Mouse (Mus musculus) hindbrain, embryonic 15.5 days (tissue): ENCODE data around the gene Mapkbp1. TPM values are rescaled to one million over a fixed set of nuclear protein-coding genes. Genes with fewer than 3 reads are reported as not detected.
A peak's percentile ranks its signal among the peaks of the same experiment; 100 is the strongest.

ENCODE experiments used
- ATAC-seq: fragments of 200-750 bp; cut with Nextera tagmentation; 2 replicates; pipeline ENCODE4 v1.8.0; 2017; ENCODE audit warnings: low read depth, moderate number of reproducible peaks, moderate TSS enrichment; ENCODE audit not compliant: low FRiP score
- H3K27ac ChIP-seq: fragments of 300-500 bp; sonication (generic); replicated peaks from 2 replicates; pipeline ENCODE4 v1.5.1; 2015; ENCODE audit warnings: mild to moderate bottlenecking, inconsistent platforms
- H3K27me3 ChIP-seq: fragments of 300-500 bp; sonication (generic); 2 replicates; pipeline ENCODE4 v1.6.1; 2015; ENCODE audit warnings: control low read depth, inconsistent platforms
- H3K36me3 ChIP-seq: fragments of 300-500 bp; sonication (generic); 2 replicates; pipeline ENCODE4 v1.6.1; 2015; ENCODE audit warnings: control low read depth, inconsistent platforms
- H3K4me1 ChIP-seq: fragments of 300-500 bp; sonication (generic); replicated peaks from 2 replicates; pipeline ENCODE4 v1.6.1; 2015; ENCODE audit warnings: control low read depth, inconsistent platforms
- H3K4me2 ChIP-seq: fragments of 300-500 bp; sonication (generic); 2 replicates; pipeline ENCODE4 v1.6.1; 2015; ENCODE audit warnings: moderate library complexity, mild to moderate bottlenecking, inconsistent platforms
- H3K4me3 ChIP-seq: fragments of 300-500 bp; sonication (generic); 2 replicates; pipeline ENCODE4 v1.5.1; 2015; ENCODE audit warnings: mild to moderate bottlenecking, inconsistent platforms
- H3K9ac ChIP-seq: fragments of 300-500 bp; sonication (generic); 2 replicates; pipeline ENCODE4 v1.6.1; 2015; ENCODE audit warnings: inconsistent platforms
- H3K9me3 ChIP-seq: fragments of 300-500 bp; sonication (generic); 2 replicates; pipeline ENCODE4 v1.6.1; 2016; ENCODE audit warnings: control low read depth, inconsistent platforms
- WGBS: fragments of 180-500 bp; shearing (Covaris S2); methylation state at CpG from one replicate; pipeline ENCODE4 v1.1.7; 2015; 5-methylcytosine and 5-hydroxymethylcytosine counted together
- polyA plus RNA-seq: library from polyadenylated mRNA; unstranded; fragments of >200 nt; fragmentation: Nextera tagmentation; extraction: Ambion mirVana; gene quantifications from 2 replicates; pipeline ENCODE4 v1.2.1, GENCODE M21; 2015

Mapkbp1 gene
- 7.2 and 9.8 TPM in 2 replicates for polyA plus RNA-seq

DNA sequence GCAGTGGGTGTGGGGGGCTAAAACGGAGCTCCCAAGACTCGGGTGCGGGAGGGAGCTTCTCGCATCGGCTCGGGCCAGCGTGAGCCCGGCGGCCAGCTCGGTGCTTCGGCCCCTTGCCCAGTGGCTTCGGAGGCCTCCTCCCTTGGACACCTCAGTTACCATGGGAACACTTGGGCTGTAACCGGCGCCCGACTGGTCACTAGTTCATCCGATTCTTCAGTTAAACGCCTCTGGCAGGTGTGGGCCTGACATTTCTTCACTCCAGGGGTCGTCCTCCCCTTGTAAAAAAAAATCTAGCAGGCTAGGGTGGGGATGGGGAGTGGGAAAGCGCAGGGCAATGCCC is at the start of gene Mapkbp1:
Mapkbp1 (plus strand) TSS at position 163 of the 343 bp plus-strand sequence.
- peaks cover 34% of the 10 kb centered on the region for H3K4me1 ChIP-seq
- ATAC-seq, result peak; percentile 86
- H3K27me3 ChIP-seq, result no peaks in the 10 kb centered on the region
- no peaks in the 10 kb centered on the region for H3K9me3 ChIP-seq
- H3K27ac ChIP-seq, result peak within 1 kb of the TSS; percentile 72
- peak within 1 kb of the TSS; percentile 73 for H3K4me3 ChIP-seq
- H3K9ac ChIP-seq, result peak within 1 kb of the TSS; percentile 73
- under 1% methylated on average over 19 of the region's 19 CpGs for WGBS
- H3K36me3 ChIP-seq, result 0 out of 2 replicates have a peak, but pooled peaks cover 5% of the 10 kb centered on the region
- peak within 1 kb of the TSS; percentile 60 for H3K4me2 ChIP-seq

DNA sequence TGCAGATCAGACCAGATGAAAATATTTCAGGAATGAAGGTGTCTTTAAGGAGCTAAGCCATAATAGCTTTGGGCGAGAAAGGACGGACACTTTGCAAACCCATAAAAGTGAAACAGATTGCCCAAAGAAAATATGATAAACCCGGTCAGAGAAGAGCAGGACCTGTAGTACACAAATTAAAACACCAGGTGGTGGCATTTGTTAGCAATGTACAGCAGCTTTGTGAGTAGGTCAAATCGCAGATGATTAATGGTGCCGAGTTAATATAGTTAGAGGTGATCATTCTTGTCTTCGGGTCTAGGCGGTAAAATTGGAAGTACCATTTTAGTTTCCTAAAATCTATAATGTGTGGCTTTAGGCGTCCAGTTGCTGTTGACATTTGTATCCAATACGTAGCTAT is 1.9 kb upstream of the Mapkbp1 start:
- Histone ChIP-seq H3K27ac (no peak overlapping the region), H3K36me3 (0 out of 2 replicates have a peak, but pooled peaks cover 5% of the 10 kb centered on the region), H3K4me2 (no peak overlapping the region), H3K4me1 (peaks cover 30% of the 10 kb centered on the region), H3K27me3 (no peaks in the 10 kb centered on the region), H3K9ac (no peak overlapping the region), H3K4me3 (no peak overlapping the region), H3K9me3 (no peaks in the 10 kb centered on the region)
- 53% methylated on average over 9 of the region's 9 CpGs for WGBS
- ATAC-seq, result no peak

DNA sequence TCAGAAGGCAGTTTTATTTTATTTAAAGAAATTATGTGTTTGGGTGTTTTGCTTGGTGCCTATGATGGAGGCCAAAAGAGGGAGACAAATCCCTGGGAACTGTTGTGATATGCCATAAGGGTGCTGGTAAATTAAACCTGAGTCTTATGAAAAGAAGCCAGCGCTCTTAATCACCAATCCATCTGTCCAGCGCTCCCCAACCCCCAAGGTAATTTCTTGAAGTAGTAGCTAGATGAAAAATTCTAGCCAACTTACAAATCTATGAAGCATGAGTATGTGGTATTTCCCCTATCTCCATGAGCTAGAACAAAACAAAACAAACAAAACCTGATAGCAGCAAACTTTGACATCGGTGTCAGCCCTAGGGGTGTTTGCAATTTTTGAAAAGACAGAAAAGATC is 1.2 kb upstream of the Mapkbp1 start:
- ATAC-seq, result no peak
- WGBS, result 74% methylated on average over 3 of the region's 3 CpGs
- Histone ChIP-seq H3K9ac (no peak overlapping the region), H3K4me2 (peak overlapping the region; percentile 60), H3K27me3 (no peaks in the 10 kb centered on the region), H3K4me1 (peaks cover 34% of the 10 kb centered on the region), H3K4me3 (peak overlapping the region; percentile 73), H3K9me3 (no peaks in the 10 kb centered on the region), H3K27ac (peak overlapping the region; percentile 63), H3K36me3 (0 out of 2 replicates have a peak, but pooled peaks cover 5% of the 10 kb centered on the region)

DNA sequence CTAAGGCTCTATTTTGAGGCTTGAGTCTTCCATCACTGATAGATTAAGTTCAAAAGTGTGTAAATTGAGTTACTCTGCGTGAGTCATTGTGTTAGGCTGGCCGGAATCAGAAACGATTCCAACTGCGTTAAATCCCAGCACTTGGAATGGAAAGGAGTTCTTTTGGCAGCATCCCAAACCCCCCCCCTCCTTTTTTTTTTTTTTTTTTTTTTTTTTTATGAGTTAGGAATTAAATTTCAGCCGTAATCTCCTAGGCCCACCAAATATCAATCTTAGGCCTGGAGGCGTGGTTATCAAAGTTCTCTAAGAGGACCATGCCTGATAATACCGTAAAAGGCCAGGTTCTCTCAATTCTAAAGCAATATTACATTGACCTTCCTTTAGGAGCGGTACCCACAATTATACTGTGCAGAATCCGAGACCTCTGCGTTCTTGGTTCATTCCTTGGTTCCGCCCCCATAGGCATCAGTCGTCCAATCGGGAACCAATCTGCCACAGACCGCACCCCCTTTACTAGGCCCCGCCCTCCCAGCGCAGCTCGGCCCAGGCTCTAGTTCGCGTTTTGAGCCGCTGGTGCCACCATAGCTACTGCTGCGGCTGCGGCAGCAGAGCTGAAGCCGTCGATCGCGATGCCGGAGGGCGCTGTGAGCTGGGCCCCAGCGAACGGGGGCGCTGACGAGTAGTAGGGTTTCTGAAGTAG is 512 bp upstream of the Mapkbp1 start:
- WGBS, result 2% methylated on average over 31 of the region's 32 CpGs
- Histone ChIP-seq H3K9me3 (no peaks in the 10 kb centered on the region), H3K4me1 (peaks cover 34% of the 10 kb centered on the region), H3K27ac (peak overlapping the region; percentile 72), H3K4me3 (peak overlapping the region; percentile 73), H3K27me3 (no peaks in the 10 kb centered on the region), H3K9ac (peak overlapping the region; percentile 73), H3K4me2 (peak overlapping the region; percentile 60), H3K36me3 (0 out of 2 replicates have a peak, but pooled peaks cover 5% of the 10 kb centered on the region)
- ATAC-seq, result peak; percentile 99

DNA sequence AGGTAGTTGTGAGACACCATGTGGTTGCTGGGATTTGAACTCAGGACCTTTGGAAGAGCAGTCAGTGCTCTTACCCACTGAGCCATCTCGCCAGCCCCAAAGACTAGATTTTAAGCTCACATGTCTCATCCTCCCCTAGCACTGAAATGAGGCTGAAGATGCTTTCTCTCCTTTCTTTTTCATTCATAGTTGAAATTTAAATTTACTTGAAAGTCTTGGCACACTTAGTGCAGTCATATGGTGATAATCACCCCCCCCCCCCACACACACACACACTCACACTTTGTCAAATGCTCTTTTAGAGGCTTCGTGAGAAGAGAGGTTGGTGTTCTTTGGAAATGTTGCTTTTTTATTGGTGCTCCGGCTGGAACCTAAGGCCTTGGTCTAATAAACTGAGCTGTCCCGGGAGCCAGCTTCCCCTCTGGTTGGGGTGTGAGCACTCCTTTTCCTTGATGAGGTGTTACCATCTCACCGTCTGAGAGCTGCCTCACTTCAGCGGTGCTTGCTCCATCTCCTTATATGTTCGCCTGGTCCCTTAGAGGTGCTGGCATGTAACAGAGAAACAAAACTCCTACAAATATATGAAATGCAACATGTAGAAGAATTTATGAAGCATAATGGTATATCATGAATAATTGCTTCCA is 8.0 kb downstream of the Mapkbp1 start:
- 90% methylated on average over 7 of the region's 7 CpGs for WGBS
- Histone ChIP-seq H3K36me3 (peaks cover 11% of the 10 kb centered on the region), H3K9ac (no peak overlapping the region), H3K4me1 (peaks cover 21% of the 10 kb centered on the region), H3K4me2 (no peak overlapping the region), H3K4me3 (no peak overlapping the region), H3K27me3 (no peaks in the 10 kb centered on the region), H3K9me3 (no peaks in the 10 kb centered on the region), H3K27ac (no peak overlapping the region)
- ATAC-seq, result no peak

DNA sequence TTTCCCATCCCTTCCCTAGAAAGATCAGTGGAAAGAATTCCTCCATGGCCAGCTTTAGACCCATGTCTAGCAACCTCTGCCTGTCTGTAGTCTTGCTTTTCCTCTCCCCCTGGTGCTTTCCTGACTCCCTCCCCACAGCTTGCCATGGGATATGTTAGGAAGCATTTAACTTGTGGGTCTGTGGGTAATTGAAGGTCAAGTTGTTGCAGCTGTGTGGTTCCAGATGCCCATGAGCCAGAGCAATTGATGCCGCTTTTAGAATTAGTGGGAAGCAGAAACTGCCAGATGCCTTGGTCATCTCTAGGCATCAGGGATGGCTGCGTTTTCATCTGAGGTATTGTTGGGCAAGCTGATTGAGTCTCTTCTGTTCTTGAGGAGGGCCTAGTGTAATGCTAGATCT is 9.1 kb downstream of the Mapkbp1 start:
- no peak overlapping the region for H3K4me2 ChIP-seq
- WGBS, result 82% methylated on average over 2 of the region's 2 CpGs
- H3K27ac ChIP-seq, result no peak overlapping the region
- H3K4me3 ChIP-seq, result no peak overlapping the region
- no peak overlapping the region for H3K9ac ChIP-seq
- peaks cover 17% of the 10 kb centered on the region for H3K4me1 ChIP-seq
- H3K9me3 ChIP-seq, result no peaks in the 10 kb centered on the region
- no peaks in the 10 kb centered on the region for H3K27me3 ChIP-seq
- peaks cover 11% of the 10 kb centered on the region for H3K36me3 ChIP-seq
- ATAC-seq, result no peak

DNA sequence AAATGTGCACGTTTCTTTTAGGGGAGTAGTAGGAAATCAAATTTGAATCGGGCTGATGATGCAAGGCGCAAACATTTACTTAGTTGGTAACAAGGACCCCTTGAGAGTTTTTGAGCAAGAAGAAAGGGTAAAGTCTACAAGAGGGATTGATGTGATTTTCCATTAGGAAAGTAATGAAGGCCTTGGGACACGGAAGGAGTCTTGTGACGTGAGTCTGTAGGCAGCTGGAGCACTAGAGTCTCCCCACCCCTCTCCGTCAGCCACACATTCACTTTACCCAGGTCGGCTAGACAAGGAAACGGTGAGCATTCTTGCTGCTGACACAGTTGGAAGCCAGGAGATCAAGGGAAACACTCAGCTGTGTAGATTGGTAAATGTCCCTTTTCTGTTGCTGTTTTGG is 13.4 kb downstream of the Mapkbp1 start:
- WGBS, result 63% methylated on average over 8 of the region's 8 CpGs

DNA sequence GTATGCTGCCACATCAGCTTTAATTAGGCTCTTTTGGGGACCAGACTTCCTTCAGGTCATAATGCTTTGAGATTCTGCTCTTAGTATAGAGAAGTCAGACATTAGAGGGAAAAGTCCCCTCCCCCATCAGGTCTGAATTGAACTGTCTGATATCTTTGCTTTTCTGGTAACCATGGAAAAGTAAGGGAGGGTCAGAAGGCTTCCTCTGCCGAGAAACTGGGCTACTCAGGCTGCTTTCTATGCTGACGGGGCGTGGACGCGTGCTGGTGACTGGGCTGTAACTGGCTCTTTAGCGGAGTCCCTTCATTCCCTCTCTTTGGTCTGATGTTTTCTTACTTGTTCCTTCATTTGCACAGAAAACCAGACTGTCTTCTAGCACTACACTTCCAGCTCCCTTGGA is 13.9 kb downstream of the Mapkbp1 start:
- 69% methylated on average over 6 of the region's 6 CpGs for WGBS
- H3K4me2 ChIP-seq, result no peak overlapping the region

More for the DNA sequence above, 13.4 kb downstream of the Mapkbp1 start:
- ATAC-seq, result no peak
- no peak overlapping the region for H3K9ac ChIP-seq
- H3K9me3 ChIP-seq, result no peaks in the 10 kb centered on the region
- H3K36me3 ChIP-seq, result peaks cover 11% of the 10 kb centered on the region
- H3K27ac ChIP-seq, result no peak overlapping the region
- no peaks in the 10 kb centered on the region; the same call in 1 of the 2 replicates for H3K4me1 ChIP-seq
- no peak overlapping the region for H3K4me3 ChIP-seq
- H3K27me3 ChIP-seq, result no peaks in the 10 kb centered on the region
- no peak overlapping the region for H3K4me2 ChIP-seq

DNA sequence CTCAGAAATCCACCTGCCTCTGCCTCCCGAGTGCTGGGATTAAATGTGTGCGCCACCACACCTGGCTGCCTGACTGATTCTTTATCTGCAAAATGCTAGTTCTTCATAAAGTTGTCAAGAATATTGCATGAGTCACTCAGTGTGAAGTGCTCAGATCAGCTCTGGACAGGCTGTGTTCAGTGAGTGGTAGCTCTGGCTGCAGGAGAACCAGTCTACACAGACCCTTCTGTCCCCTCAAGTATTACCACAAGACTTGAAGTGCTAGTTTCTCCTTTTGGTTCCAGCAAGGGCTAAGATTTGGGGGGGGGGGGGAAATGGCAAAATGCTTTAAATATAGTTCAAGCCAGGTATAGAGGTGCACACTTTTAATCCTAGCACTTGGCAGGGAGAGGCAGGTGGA is 14.9 kb downstream of the Mapkbp1 start:
- 100% methylated on average over 2 of the region's 2 CpGs for WGBS
- no peak for ATAC-seq
- no peaks in the 10 kb centered on the region for H3K9me3 ChIP-seq

More for the DNA sequence above, 13.9 kb downstream of the Mapkbp1 start:
- no peak overlapping the region for H3K9ac ChIP-seq
- H3K4me3 ChIP-seq, result no peak overlapping the region
- H3K4me1 ChIP-seq, result no peaks in the 10 kb centered on the region; the same call in 1 of the 2 replicates
- ATAC-seq, result no peak
- peaks cover 11% of the 10 kb centered on the region for H3K36me3 ChIP-seq
- no peaks in the 10 kb centered on the region for H3K27me3 ChIP-seq
- no peak overlapping the region for H3K27ac ChIP-seq
- no peaks in the 10 kb centered on the region for H3K9me3 ChIP-seq

DNA sequence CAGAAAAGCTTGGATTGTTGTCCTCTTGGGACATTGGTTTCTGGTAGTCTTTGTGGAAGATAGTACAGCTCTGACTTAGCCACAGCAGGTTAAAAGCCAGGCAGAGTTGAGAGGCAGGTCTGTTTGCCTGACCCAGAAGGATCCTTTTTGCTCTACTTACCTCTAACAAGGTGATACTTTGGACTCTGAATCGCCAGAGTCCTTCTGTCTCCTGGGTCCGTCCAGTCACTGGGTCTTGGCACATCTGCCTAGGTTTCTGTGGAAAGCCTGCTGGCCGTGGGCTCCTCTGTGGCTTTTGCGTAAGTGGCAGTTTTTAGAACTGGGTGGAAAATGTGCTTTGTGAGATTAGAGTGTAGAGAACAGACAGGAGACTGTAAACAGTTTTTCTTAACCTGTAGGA is 16.5 kb downstream of the Mapkbp1 start:
- no peaks in the 10 kb centered on the region for H3K27me3 ChIP-seq
- H3K4me1 ChIP-seq, result no peaks in the 10 kb centered on the region; the same call in 1 of the 2 replicates
- H3K27ac ChIP-seq, result no peak overlapping the region
- no peak for ATAC-seq
- no peak overlapping the region for H3K4me3 ChIP-seq
- H3K9ac ChIP-seq, result no peak overlapping the region
- H3K36me3 ChIP-seq, result no peaks in the 10 kb centered on the region
- WGBS, result 93% methylated on average over 4 of the region's 4 CpGs
- no peaks in the 10 kb centered on the region for H3K9me3 ChIP-seq
- no peak overlapping the region for H3K4me2 ChIP-seq

More for the DNA sequence above, 14.9 kb downstream of the Mapkbp1 start:
- Histone ChIP-seq H3K4me2 (no peak overlapping the region), H3K27ac (no peak overlapping the region), H3K9ac (no peak overlapping the region), H3K27me3 (no peaks in the 10 kb centered on the region), H3K36me3 (peaks cover 5% of the 10 kb centered on the region; the same call in 1 of the 2 replicates), H3K4me1 (no peaks in the 10 kb centered on the region; the same call in 1 of the 2 replicates), H3K4me3 (no peak overlapping the region)

DNA sequence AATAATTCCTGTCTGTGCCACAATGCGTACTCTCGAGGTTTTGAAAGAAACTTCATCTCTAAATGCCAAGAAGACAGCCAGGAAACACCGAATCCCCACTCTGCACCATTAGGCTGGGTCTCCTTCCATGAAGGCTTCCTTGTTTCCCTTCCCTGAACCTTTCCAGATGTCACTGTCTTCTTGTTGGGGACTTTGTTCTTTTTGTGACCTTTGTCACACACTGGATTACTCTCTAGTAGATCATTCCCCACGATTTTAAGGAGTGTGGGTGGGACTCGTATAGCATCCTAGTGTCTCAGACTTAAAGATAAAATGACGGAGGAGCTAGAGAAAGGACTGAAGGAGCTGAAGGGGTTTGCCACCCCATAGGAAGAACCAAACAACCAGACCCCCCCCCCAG is 18.4 kb downstream of the Mapkbp1 start:
- Histone ChIP-seq H3K4me1 (peaks cover 6% of the 10 kb centered on the region), H3K36me3 (no peaks in the 10 kb centered on the region), H3K27me3 (no peaks in the 10 kb centered on the region), H3K4me2 (no peak overlapping the region), H3K27ac (no peak overlapping the region), H3K9me3 (no peaks in the 10 kb centered on the region), H3K9ac (no peak overlapping the region), H3K4me3 (no peak overlapping the region)
- no peak for ATAC-seq
- WGBS, result 87% methylated on average over 6 of the region's 6 CpGs

DNA sequence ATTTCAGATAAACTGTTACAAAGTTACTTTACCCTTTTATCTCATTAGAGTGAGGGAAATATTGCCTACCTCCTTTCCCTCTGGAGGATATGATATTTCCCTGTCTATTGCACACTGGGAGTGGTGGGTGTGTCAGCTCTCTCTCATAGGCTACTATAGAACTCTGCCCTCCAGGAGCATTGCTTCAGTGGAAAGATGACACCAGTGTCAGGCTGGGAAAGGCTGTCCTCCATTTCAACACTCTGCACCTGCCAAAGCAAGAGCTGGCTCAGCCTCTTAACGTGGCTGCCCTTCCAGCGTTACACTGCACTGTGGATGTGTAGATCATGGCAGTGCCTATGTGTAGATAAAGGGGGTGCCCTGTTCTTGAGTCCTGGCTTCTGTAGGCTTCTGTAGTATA is 19.9 kb downstream of the Mapkbp1 start:
- 93% methylated on average over 2 of the region's 2 CpGs for WGBS
- ATAC-seq, result no peak
- no peak overlapping the region for H3K4me3 ChIP-seq
- H3K9me3 ChIP-seq, result no peaks in the 10 kb centered on the region
- no peaks in the 10 kb centered on the region for H3K36me3 ChIP-seq
- no peak overlapping the region for H3K9ac ChIP-seq
- no peaks in the 10 kb centered on the region for H3K27me3 ChIP-seq
- H3K4me1 ChIP-seq, result peaks cover 6% of the 10 kb centered on the region; the same call in 1 of the 2 replicates
- no peak overlapping the region for H3K4me2 ChIP-seq
- no peak overlapping the region for H3K27ac ChIP-seq
